Mouse (Mus musculus): ENCODE data around the gene Papolb. TPM values are rescaled to one million over a fixed set of nuclear protein-coding genes. Genes with fewer than 3 reads are reported as not detected.

The Papolb gene
- total RNA-seq, 4 experiments from 2014 or later: 0.58 to 0.81 (median 0.66) TPM

Other genes starting within 250 kb of the Papolb start
- 10 to 100 TPM; 39.6 to 43.1 (median 42.7) TPM for gene Foxk1, start 128.6 kb downstream of the Papolb start, total RNA-seq (2022)
- gene Ap5z1, start 66.1 kb downstream of the Papolb start, total RNA-seq (2022): 10 to 100 TPM; 20.1 to 25.6 (median 25.1) TPM
- gene Radil, start 21.0 kb upstream of the Papolb start, total RNA-seq (2022): 10 to 100 TPM; 15.1 to 24.0 (median 17.9) TPM
- 10 to 100 TPM; 92.3 to 99.7 (median 96.6) TPM for gene Mmd2, start 78.7 kb upstream of the Papolb start, total RNA-seq (2022)
- gene Wipi2, start 97.6 kb upstream of the Papolb start, total RNA-seq (2022): 10 to 100 TPM; 90.8 to 95.2 (median 92.5) TPM
- 10 to 100 TPM in 1 of 4 experiments, 1 to 10 TPM in 3; 6.3 to 16.9 (median 9.3) TPM for gene Slc29a4, start 162.4 kb upstream of the Papolb start, total RNA-seq (2022)